Mouse (Mus musculus): ENCODE measurements around the gene Ide.

DNA sequence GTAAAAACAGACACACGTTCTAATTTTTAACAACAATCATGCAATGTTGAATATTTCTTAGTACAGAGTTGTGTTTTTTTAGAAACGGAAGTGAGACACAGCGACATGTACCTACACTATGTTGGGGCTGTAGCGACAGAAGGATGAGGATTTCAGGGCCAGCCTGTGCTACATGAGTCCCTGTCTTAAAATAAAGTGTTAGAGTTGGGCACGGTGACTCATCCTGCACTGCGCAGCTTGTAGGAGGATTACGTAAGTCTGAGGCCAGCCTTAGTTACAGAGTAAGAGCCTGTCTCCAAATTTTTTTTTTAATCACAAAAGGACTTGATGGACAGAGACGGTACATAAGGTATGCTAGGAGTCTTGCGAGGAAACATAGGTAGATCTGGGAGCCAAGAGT is 82.3 kb downstream of the Ide start:
- TF ChIP-seq USF1 (IDR thresholded peaks at IDR 0.05; ENCODE audit: low read depth) (no peak), MYOD1 (IDR thresholded peaks at IDR 0.05; ENCODE audit: control insufficient read depth in 1 of 3, insufficient read length in 2 of 3, low read depth in 2 of 3) (no peak), POLR2A (IDR thresholded peaks at IDR 0.05; ENCODE audit: insufficient read length, low read depth) (no peak), POLR2AphosphoS2 (IDR thresholded peaks at IDR 0.05; ENCODE audit: insufficient read length, low read depth) (no peak), MAX (IDR thresholded peaks at IDR 0.05; ENCODE audit: low read depth) (no peak), REST (IDR thresholded peaks at IDR 0.05; ENCODE audit: insufficient read depth, insufficient read length) (no peak), TCF3 (IDR thresholded peaks at IDR 0.05; ENCODE audit: insufficient read length, low read depth) (no peak), CEBPB (IDR thresholded peaks at IDR 0.05; ENCODE audit: insufficient read depth, poor library complexity, severe bottlenecking) (peak; percentile 61; the same call in 1 of the 2 replicates), SRF (IDR thresholded peaks at IDR 0.05; ENCODE audit: control insufficient read depth, insufficient read length, low read depth) (no peak), TCF12 (IDR thresholded peaks at IDR 0.05; ENCODE audit: insufficient read depth, poor library complexity, severe bottlenecking) (no peak), MYOG (IDR thresholded peaks at IDR 0.05; ENCODE audit: control insufficient read depth in 1 of 3, insufficient read depth in 1 of 3, insufficient read length in 2 of 3, low read depth in 2 of 3) (no peak)

Measured in myocyte (in vitro differentiated cells).